Mouse (Mus musculus) intestine, postnatal 0 days (tissue): ENCODE results near the gene Tfap4. TPM values are rescaled to one million over a fixed set of nuclear protein-coding genes. Genes with fewer than 3 reads are reported as not detected.

ENCODE experiments used
- ATAC-seq: fragments of 200-750 bp; cut with Nextera tagmentation; 2 replicates; pipeline ENCODE4 v1.8.0; 2017; ENCODE audit warnings: mild to moderate bottlenecking, moderate TSS enrichment, moderate library complexity
- H3K27ac ChIP-seq: fragments of 300-500 bp; sonication (generic); 2 replicates; pipeline ENCODE4 v1.5.1; 2014; ENCODE audit warnings: mild to moderate bottlenecking, low read depth, low read length, moderate library complexity
- H3K27me3 ChIP-seq: fragments of 300-500 bp; sonication (generic); replicated peaks from 2 replicates; pipeline ENCODE4 v1.6.1; 2014; ENCODE audit warnings: low read length, mixed read lengths; ENCODE audit not compliant: control insufficient read depth, insufficient read depth
- H3K36me3 ChIP-seq: fragments of 300-500 bp; sonication (generic); 2 replicates; pipeline ENCODE4 v1.6.1; 2014; ENCODE audit warnings: mild to moderate bottlenecking, moderate library complexity; ENCODE audit not compliant: control insufficient read depth, insufficient read depth
- H3K4me1 ChIP-seq: fragments of 300-500 bp; sonication (generic); replicated peaks from 2 replicates; pipeline ENCODE4 v1.6.1; 2014; ENCODE audit warnings: antibody characterized with exemption, low read length, mixed read lengths; ENCODE audit not compliant: control insufficient read depth, insufficient read depth
- H3K4me2 ChIP-seq: fragments of 300-500 bp; sonication (generic); replicated peaks from 2 replicates; pipeline ENCODE4 v1.6.1; 2014; ENCODE audit warnings: low read depth, mild to moderate bottlenecking, moderate library complexity
- H3K4me3 ChIP-seq: fragments of 300-500 bp; sonication (generic); 2 replicates; pipeline ENCODE4 v1.5.1; 2014; ENCODE audit warnings: low read depth, low read length
- H3K9ac ChIP-seq: fragments of 300-500 bp; sonication (generic); 2 replicates; pipeline ENCODE4 v1.6.1; 2014; ENCODE audit warnings: mild to moderate bottlenecking, low read depth, low read length
- H3K9me3 ChIP-seq: fragments of 300-500 bp; sonication (generic); 2 replicates; pipeline ENCODE4 v1.6.1; 2016; ENCODE audit warnings: mixed run types; ENCODE audit not compliant: control insufficient read depth
- CTCF ChIP-seq: sonication (generic); IDR thresholded peaks from 2 replicates; pipeline ENCODE4 v1.5.1; 2016; ENCODE audit warnings: low read depth, mild to moderate bottlenecking, control low read depth, antibody characterized with exemption, moderate library complexity
- WGBS: fragments of 180-500 bp; shearing (Covaris S2); extraction: QIAGEN DNeasy Blood & Tissue Kit; methylation state at CpG from one replicate; pipeline ENCODE4 v1.1.7; 2014; 5-methylcytosine and 5-hydroxymethylcytosine counted together
- polyA plus RNA-seq: library from polyadenylated mRNA; unstranded; fragments of >200 nt; fragmentation: Nextera tagmentation; extraction: Ambion mirVana; gene quantifications from 2 replicates; pipeline ENCODE4 v1.2.1, GENCODE M21; 2015

Gene Tfap4
- polyA plus RNA-seq, 1 experiment from 2014 or later = 10.8 TPM

DNA sequence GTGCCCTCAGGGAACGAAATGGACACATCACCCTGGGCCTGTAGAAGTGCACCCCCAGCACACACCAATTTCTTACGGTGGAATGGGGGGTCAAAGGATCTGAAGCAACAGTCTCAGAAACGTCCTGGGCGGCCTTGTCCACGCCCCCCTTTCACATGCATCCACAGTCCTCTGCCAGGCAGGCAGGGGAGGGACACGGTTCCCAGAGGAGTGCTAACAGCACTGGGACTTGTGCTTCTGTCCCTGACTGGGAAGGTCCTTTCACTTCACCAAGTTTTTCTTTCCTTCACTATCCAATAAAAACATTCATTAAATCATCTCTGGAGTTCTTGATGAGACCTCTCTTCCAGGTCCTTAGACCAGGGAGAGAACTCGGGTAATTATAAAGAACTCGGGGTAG is 39.0 kb downstream of the Tfap4 start:
- Histone ChIP-seq H3K36me3 (no peaks in the 10 kb centered on the region), H3K9me3 (no peaks in the 10 kb centered on the region), H3K27me3 (no peaks in the 10 kb centered on the region), H3K9ac (no peak overlapping the region), H3K4me2 (no peak overlapping the region), H3K4me3 (no peak overlapping the region), H3K27ac (no peak overlapping the region), H3K4me1 (no peaks in the 10 kb centered on the region)
- no peak for ATAC-seq
- no peak for TF ChIP-seq CTCF
- WGBS = 82% methylated on average over 8 of the region's 8 CpGs

GRCm38 (mm10) chr16:4519825-4520224 is 39.8 kb downstream of the Tfap4 start:
- WGBS = 100% methylated on average over 2 of the region's 2 CpGs
- Histone ChIP-seq H3K4me1 (no peaks in the 10 kb centered on the region), H3K4me3 (no peak overlapping the region), H3K27ac (no peak overlapping the region), H3K9ac (no peak overlapping the region), H3K4me2 (no peak overlapping the region), H3K9me3 (no peaks in the 10 kb centered on the region), H3K27me3 (no peaks in the 10 kb centered on the region), H3K36me3 (no peaks in the 10 kb centered on the region)
- ATAC-seq = no peak
- no peak for TF ChIP-seq CTCF

GRCm38 (mm10) chr16:4519157-4519556 is 40.5 kb downstream of the Tfap4 start:
- Histone ChIP-seq H3K9ac (no peak overlapping the region), H3K9me3 (no peaks in the 10 kb centered on the region), H3K36me3 (no peaks in the 10 kb centered on the region), H3K27ac (no peak overlapping the region), H3K4me3 (no peak overlapping the region), H3K27me3 (no peaks in the 10 kb centered on the region), H3K4me1 (no peaks in the 10 kb centered on the region), H3K4me2 (no peak overlapping the region)
- no peak for ATAC-seq
- TF ChIP-seq CTCF = no peak
- WGBS = 80% methylated on average over 4 of the region's 4 CpGs

DNA sequence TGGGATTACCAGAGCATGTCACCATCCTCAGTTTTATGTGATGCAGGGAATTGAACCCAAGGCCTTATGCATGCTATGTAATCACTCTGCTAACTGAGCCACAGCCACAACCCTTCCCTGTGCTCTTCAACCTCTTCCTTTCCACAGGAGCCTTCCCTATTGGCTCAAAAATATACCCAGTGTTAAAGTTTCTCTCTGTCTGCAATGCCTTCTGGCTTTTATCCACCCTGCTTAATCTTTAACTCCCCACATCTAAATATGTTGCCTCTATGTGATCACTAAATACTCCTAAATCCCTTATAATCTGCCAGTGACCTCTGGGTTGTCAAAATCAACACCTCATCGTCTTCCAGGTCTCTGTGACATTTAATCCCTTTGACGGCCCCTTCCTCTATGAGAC is 41.7 kb downstream of the Tfap4 start:
- Histone ChIP-seq H3K4me3 (no peak overlapping the region), H3K36me3 (no peaks in the 10 kb centered on the region), H3K4me2 (no peak overlapping the region), H3K27ac (no peak overlapping the region), H3K27me3 (no peaks in the 10 kb centered on the region), H3K9ac (no peak overlapping the region), H3K4me1 (no peaks in the 10 kb centered on the region), H3K9me3 (no peaks in the 10 kb centered on the region)
- TF ChIP-seq CTCF = no peak
- WGBS = 63% methylated on average over 2 of the region's 2 CpGs
- ATAC-seq = no peak

GRCm38 (mm10) chr16:4514383-4514782 is 45.3 kb downstream of the Tfap4 start:
- Histone ChIP-seq H3K9ac (no peak overlapping the region), H3K27ac (no peak overlapping the region), H3K4me1 (no peaks in the 10 kb centered on the region), H3K27me3 (no peaks in the 10 kb centered on the region), H3K4me2 (no peak overlapping the region), H3K36me3 (no peaks in the 10 kb centered on the region), H3K9me3 (no peaks in the 10 kb centered on the region), H3K4me3 (no peak overlapping the region)
- ATAC-seq = no peak
- no peak for TF ChIP-seq CTCF
- WGBS = 90% methylated on average over 3 of the region's 3 CpGs

GRCm38 (mm10) chr16:4512661-4513438 is 46.8 kb downstream of the Tfap4 start:
- 59% methylated on average over 3 of the region's 3 CpGs for WGBS

More at GRCm38 (mm10) chr16:4512661-4513438, 46.8 kb downstream of the Tfap4 start:
- Histone ChIP-seq H3K4me2 (no peak overlapping the region), H3K4me1 (no peaks in the 10 kb centered on the region), H3K9ac (no peak overlapping the region), H3K27me3 (no peaks in the 10 kb centered on the region), H3K4me3 (no peak overlapping the region), H3K36me3 (no peaks in the 10 kb centered on the region), H3K27ac (no peak overlapping the region), H3K9me3 (no peaks in the 10 kb centered on the region)
- no peak for TF ChIP-seq CTCF
- 0 out of 2 replicates have a peak, but pooled peaks have one; percentile 28 for ATAC-seq
